Mouse (Mus musculus): ENCODE measurements at regions not wholly inside any gene's neighbourhood (a gene's known extent, or its start where the extent isn't known, plus 50 kb on each side); places are given as distances from the start of the nearest gene placed in this dataset.

DNA sequence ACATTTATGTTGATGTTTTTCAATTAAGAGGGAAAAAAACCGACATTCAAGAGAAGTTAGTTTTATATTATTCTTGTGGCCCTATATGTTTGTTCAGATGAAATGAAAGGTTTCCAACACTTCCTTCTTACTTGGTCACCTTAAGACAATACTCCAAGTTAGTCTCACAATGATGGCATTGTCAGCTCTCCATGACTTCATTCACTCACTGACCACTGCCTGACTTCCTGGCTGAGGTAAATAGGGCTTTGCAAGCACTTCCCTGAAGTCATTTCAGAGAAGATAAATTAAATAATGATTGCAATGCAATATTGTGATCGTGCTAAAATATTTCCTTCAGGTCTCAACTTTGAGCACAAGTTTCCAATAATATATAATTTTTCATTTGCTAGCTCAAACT is 197.9 kb upstream of the Cep162 start:
- no peak for DNase-seq (ENCODE audit: low spot score in 2 of 2)

DNA sequence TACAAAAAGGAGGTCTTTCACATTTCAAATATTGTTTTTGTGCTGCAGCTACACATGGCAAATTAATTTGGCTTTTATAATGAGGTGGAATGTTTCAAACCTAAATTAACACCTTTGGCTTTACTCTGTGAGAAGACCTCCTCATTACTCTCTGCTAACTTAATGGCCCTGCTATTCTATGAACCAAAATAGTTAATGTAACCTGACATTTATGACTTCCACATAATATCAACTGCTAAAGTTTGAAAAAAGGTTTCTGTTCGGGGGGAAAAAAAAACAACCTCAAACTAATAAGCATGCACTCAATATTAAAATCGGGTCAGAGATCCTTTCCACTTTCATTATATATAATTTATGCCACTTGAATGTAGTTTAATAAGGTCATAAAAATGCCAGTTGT is 197.2 kb upstream of the Cep162 start:
- DNase-seq (ENCODE audit: low spot score in 2 of 2) = no peak

DNA sequence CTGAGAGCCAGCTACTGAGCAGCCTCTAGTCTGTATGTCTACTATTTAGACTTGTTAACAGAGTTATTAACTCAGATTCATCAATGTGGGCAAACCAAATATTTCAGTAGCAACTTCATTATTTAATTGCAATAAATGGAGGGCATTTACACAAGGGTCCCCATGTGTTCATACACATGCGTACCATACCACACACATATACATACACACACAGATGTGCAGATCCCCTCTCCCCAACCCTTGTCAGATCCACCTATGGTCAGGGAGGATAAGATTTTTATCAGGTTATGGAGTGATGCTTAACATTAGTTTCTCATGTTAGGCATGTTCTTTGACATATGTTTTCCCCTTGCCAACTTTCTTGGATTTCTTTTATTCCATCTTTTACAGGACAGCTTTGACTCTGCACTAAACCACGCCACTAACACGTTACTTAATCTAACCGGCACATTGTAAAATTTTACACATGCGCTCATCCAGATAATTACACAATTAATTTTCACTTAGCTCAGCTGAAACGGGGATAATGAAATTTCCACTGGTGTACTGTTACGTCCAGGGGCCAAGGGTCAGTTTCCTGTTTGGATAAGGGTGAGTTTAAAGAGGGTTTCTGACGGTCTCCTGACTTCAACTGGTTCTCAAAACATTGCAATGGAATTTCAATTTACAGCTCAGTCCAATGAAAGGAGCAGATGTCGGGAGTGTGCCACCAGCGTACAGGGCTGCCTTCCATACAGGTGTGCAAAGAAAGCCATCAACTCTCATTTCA is 188.3 kb upstream of the Cep162 start:
- DNase-seq (ENCODE audit: low spot score in 2 of 2) = no peak

DNA sequence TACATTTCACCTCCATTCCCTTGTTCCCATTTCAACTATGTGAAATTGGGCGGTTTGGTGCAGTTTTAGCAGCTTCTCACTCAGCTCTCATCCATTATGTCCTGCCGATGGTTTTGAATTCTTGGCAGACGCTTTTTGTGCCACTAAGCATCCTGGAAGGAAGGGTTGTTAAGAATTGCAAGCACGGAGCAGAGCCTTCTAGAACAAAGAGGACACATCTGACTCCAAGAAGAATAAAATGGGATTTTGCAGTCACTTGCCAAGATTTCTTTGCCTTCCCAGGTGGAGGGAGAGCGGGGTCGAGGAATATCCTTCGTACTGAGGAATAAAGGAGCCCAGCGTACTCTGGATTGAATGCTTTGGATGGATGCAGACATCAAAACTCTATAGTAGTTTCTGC is 176.7 kb upstream of the Cep162 start:
- DNase-seq (ENCODE audit: low spot score in 2 of 2) = no peak

DNA sequence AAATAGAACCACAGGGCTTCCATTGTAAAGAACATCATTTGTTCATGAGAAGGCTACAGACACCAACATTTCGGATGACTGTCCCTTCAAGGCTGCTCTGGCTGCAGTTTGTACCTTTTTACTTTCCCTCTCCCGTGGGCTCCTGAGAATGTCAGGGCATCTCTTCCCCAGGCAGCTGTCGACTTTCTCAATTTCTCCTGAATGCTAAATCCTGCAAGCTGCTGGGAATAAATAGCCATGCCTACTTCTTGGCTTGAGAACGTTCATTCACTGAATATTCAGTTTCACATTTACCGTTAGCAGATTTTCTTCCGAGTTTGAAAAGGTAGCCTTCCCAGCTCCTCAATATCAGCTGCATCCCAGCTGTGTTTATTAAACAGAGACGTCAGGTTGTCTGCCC is 176.2 kb upstream of the Cep162 start:
- DNase-seq (ENCODE audit: low spot score in 2 of 2) = no peak

DNA sequence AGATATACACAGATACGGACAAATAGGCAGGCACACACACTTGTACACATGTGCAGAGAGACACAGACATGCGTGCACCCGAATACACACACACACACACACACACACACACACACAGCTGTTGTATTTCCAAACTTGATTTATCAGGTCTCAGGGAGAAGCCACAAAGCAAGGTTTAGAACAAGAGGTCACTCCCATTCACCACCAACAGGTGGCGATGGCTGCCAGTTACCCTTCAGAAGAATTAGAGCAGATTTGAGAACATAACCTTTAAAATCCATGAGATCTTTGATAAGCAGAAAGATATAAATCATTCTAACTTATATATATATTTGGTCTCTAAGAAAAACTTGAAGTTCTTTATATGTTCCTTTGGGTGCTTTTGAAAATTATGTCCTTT is 169.9 kb upstream of the Cep162 start:
- peak in 1 of 2 experiments; percentile 47 for DNase-seq (ENCODE audit: low spot score in 2 of 2)

DNA sequence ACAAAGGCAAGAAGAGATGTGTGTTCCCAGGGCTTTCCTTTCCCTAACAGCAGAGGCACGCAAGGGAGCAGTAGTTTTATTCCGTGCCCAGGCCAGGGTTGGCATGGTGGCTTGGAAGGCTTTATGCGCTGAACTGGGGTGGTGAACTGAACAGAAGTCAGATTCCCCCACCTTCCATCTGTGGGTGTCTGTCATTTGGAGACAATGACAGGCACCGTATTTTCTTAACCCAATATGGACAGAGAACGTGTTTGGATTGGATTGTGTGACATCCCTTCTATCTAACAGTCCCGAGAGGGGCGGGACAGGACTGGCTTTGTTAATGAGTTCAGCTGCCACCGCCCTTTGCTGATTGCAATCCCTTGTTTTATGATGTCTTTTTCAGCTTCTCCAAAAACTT is 165.8 kb upstream of the Cep162 start:
- DNase-seq (ENCODE audit: low spot score in 2 of 2) = no peak

DNA sequence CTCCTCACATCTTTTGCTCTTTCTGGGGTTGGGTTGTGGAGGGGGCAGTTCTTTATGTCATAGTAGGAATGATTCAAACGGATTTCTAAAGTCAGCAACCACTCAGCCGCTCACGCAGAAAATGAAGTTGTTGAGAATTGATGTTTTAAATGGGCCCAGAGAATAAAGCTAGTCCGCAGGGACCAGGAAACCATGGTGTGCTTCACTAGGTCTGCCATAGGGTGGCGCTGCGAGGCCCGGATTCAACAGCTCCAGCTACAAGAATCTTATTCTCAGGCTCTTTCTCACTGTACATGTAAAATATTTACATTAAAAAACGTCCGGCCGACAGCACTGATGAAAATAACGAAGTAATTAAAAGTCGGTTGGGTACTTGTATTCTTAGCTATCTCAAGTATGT is 164.0 kb upstream of the Cep162 start:
- peak; percentile 79 to 88 for DNase-seq (ENCODE audit: low spot score in 2 of 2)

DNA sequence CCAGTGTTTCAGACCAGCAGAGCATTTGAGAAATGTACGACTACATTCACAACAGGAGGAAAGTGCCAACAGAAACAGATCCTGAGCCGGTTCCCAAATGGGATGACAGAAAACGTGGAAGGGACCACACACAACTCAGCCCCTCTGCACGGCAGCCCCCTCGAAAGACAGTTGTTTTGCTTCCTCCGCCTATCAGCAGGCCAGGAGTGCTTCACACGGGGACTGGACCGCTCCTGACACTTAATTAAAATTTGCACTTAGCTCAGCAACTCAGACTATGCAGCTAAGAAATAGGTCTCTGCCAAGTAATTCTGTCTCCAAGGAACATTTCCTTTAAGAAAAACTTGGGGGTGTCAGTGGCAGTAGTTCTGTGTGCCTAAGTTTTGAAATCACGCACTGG is 157.6 kb upstream of the Cep162 start:
- DNase-seq (ENCODE audit: low spot score in 2 of 2) = no peak

DNA sequence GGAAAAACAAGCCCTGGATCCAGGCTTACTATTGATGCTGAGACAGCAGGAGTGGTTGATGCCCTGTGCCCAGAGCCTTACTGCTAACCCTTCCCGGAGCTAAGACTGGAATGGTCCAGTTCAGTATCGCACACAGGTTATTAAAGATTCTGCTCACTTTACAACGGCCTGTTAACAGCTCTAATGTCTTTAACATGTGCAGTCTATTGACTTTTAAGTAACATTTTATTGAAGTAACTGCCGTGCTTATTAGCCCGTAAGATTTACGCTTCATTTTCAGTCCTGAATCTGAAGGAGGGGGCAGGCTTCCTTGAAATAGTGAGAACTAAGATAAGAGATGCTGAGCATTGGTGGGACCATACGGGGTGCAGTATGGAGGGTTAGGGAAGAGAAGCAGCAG is 155.7 kb upstream of the Cep162 start:
- DNase-seq (ENCODE audit: low spot score in 2 of 2) = no peak

DNA sequence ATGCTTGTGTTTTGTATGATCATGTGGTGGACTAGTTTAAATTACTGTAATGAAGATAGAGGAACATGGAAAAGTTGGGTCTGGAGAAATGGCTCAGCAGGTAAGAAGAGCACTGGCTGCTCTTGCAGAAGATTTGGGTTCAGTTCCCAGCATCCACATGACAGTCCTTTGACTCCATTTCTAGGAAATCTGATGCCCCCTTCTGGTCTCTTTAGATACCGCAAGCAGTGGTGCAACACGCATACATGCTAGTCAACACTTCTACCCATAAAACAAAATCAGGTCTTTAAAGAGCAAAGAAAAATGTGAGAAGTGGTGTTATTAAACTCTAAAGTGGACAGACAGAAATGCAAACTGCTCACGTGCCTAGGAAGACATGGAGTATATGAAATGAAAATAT is 154.4 kb upstream of the Cep162 start:
- DNase-seq (ENCODE audit: low spot score in 2 of 2) = no peak

DNA sequence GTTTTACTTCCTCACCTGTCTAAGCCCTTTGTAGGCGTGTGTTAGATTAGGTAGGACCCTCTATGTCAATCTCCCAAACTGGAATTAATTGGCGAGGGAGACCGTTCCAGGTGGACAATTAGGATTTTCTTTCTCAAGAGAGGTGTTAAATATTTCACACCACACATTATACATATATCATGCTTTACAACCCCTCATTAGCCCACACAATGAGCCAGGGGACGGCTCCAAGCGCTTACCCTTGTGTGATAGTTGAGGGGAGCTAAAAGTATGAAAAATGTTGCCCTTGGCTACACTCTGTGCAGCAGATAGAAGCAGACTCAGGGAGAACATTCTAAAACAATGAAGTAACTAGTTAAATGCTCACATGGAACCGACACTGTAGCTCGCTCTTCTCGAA is 153.5 kb upstream of the Cep162 start:
- DNase-seq (ENCODE audit: low spot score in 2 of 2) = no peak

DNA sequence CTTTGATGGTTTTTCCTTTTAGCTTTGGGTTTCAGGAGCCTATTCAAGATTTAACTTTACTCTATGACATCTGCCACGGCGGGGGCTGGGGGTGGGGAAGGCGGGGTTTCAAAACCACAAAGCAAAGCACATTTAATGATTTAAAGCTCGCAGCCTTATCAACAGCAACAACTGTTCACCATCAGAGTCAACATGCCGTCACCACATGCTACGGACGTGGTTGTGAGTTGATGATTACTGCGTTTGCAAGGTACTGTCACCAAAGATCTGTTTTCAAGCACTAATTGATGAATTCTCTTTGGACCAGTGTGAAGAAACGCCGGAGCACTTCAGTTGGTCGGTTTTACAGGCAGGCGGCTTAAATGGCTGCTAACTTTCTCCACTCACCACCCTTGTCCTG is 151.1 kb upstream of the Cep162 start:
- DNase-seq (ENCODE audit: low spot score in 2 of 2) = no peak

DNA sequence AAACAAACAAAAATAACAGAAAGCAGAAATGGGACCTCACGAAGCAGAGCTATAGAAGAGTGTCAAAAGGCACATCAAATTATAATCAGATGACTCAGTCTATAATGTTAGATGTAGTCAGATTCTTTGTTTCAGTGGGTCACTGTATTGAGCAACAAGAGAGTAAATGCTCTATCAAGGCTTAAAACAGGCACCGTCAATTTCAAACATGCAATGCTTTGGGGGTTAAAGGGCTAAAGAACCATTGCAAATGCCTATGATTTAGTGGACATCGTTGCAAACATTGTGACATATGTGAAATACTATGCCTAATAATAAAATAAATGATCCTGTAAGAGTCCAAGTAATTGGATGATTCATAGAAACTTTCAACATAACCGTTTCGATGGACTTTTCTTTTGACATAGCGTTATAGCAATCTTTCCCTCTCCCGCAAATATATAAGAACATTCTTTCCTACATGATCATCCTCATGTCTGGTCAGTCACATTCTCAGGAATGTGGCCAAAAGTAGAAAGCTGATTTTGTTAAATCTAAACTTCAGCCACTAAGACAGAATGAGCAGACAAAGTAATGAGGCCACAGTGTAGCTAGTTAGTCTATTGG is 149.9 kb upstream of the Cep162 start:
- no peak for DNase-seq (ENCODE audit: low spot score in 2 of 2)

DNA sequence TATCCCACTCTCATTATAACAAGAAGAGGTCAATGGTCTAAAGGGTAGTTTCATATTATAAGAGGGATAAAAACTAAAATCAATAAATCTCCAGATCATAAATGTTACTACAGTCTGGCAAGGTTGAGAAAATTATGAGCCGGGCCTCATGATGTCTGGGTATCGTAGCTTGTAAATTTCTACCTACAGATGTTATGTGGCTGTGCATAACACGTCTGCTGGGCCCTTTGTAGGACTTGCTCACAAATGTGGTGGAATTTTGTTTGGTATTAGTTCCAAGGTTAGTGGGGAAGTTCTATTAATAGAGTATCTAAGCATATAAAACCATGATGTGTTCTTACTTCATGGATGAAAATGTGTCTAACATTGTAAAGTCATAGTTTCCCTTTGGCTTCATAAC is 146.7 kb upstream of the Cep162 start:
- no peak for DNase-seq (ENCODE audit: low spot score in 2 of 2)

DNA sequence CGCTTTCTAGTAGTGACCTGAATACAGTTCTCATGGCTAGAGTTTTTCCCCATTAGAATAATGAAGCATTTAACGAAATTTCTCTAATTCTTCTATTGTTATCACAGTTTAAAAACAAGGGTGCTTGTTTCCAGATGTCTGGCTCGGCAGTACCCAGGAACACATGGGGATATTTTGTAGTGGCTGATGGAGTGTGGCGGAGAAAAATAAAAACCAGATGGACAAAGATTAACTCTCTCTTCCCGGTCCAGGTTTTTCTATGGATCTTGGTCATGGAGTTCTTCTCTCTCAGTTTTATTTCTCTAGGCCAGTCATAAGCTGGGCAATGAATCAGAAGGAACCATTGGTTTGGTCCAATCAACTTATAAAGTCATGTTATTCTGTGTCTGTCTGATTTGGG is 132.2 kb upstream of the Cep162 start:
- DNase-seq (ENCODE audit: low spot score in 2 of 2) = no peak

DNA sequence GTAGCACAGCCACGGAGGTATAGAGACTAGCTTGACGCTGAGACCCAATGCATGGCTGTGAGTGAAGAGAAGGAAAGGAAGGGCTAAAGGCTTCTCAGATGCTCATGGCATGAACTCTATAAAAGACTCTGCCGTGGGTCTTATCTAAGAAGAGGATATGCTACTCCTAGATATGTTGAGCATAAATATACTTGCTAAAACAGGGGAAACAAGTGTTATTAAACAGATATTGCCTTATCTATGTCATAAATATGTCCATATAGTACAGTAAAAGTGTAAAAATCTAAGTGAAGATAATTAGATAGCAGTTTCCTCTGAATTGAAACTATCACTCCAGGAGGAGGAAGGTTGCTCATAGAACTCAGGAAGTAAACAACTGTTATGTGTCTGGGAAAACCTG is 128.2 kb upstream of the Cep162 start:
- no peak for DNase-seq (ENCODE audit: low spot score in 2 of 2)

DNA sequence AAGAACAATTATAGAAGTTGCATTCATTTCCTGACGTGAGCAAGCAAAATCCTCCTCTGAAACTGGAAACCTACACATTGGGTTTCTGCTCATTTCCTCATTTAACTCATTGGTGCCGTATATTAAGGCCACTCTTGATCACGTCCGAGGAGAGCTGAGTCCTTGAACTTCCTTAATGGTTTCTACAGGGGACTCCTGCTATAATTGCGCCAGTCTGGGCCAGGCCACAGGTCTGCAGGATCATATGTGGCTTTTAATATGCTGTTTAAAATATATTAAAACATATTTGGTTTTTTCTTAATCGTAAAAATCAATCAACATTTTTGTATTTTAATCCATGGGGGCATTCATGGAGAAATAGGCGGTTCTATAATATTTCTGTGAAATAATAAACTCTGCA is 122.6 kb upstream of the Cep162 start:
- no peak for DNase-seq (ENCODE audit: low spot score in 2 of 2)

DNA sequence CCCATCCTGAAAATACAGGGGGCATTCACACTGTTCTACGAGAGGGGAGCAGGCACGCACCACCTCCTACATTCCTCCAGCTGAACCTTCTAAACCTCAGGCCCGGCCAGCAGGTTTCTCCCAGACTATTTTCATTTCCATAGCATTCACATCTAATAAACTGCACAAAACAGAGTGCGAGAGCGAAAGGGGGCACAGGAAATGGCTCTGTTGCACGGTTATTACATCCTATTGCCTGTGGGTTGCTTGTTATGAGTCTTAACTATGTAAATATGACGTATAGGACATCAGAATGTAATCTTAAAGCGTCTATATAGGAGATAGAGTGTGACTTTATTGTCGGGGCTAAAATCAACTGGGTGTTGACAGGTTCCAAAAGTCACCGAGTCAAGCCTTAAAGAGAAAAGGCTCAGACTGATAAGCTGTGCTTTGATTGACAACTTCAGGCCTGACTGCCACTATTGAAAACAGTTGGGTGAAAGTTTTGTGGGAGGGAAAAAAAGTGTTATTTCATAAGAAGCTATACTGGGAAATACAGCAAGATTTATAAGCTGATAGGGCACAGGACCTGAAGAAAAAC is 121.5 kb upstream of the Cep162 start:
- DNase-seq (ENCODE audit: low spot score in 2 of 2) = no peak

DNA sequence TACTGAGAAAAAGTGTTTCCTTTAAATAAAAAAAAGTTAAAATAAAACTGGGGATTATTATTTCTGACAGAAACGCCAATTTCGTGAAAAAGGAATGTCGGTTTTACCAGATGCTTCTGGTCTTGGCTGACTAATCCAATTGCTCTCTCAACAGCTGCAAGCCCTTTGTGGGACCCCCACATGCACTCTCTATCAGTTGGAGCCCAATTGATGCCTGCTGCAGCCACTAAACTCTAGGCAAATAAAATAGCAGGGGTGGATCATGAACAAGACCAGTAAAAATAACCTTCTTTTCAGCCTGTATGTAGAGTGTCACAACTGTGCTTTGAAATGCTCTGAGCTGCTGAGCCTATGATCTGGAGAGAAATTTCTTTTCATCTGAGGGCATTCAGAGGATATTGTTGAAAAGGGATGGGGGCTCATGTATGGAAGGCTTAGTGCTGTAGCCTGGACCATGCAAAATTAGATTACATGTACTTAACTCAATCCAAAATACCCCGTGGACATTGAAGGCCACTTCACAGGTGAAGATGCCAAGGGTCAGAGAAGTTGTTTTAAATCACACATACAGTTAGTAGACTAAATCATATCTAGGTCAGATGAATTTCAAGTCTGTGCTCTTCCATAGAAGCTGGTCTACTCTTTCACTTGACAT is 117.0 kb upstream of the Cep162 start:
- DNase-seq (ENCODE audit: low spot score in 2 of 2) = no peak

DNA sequence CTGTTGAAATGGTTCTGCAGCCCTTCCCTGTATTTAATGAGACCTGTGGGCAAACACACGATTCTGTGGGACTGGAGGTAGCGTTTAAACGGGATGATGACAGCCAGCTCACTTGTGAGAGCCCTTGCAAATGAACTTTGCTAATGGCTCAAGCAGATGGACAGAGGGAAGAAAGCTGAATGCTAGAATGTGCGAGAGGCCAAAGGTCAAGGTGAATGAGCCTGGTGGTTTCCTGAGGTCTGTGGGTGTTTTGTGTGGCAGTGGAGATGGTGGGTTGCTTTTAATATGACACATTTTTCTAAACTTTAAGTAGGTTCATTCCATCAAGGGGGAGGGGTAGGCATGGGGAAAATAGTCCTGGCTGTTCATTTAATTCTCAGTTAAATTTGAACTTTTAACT is 113.7 kb upstream of the Cep162 start:
- no peak for DNase-seq (ENCODE audit: low spot score in 2 of 2)

DNA sequence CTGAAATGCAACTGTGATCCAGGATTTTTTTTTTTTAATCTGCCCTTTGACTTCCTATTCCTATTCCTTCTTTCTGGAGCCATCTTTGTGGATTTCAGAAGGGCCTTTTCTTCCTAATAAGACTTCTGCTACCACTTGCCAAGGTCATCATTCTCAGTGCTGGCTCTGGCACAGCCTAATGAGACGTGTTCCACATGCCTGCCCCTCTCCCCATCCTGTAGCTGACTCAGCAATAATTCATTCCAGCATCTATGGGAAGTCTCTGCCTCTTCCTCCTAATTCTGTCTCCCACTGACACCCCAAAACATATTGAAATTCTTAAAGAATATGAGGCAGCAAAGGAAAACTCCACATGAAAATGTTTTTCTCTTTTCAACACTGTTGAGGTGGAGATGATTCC is 91.7 kb upstream of the Cep162 start:
- no peak for DNase-seq (ENCODE audit: low spot score in 2 of 2)

DNA sequence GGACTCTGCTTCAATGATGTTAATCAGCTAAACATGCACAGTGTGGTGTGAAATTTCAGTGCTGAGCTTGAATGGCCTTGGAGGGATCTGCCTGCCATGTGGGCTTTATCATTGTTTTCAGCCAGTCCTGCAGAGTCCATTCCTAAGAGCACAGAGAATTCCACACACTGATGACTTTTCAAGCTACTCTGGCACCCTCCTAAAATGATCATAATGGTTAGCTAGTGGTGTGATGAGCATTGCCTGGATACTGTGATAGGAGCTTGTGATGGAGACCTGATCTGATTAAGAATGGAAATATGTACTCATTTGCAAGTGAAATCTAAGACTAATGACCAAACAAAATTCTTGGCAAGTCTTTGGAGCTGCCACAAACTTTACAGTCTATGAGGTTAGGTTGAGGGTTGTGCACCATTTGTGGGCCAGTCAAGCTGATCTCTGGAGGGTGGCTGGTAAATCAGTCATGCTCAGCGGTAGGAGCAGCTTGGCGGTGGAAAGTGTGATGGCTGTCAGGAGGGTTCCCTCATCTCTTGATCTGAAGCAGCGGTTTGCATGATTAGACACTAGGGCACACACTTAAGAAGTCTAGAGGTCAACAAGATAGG is 91.0 kb upstream of the Cep162 start:
- no peak for DNase-seq (ENCODE audit: low spot score in 2 of 2)
